Mouse (Mus musculus) ES-E14 (cell line): Measurements from ENCODE around the gene Ren1. TPM values are rescaled to one million over a fixed set of nuclear protein-coding genes. Genes with fewer than 3 reads are reported as not detected.

Experiments used
- DNase-seq: peaks from one replicate; pipeline ENCODE4 v3.0.0-alpha.2; 2013; ENCODE audit warnings: low read depth, low spot score
- H3K27ac ChIP-seq: 2 replicates; pipeline ENCODE4 v1.5.1; 2012; ENCODE audit warnings: low read depth, mild to moderate bottlenecking, low read length, moderate library complexity, mixed read lengths; ENCODE audit not compliant: poor library complexity, insufficient read depth, severe bottlenecking
- H3K36me3 ChIP-seq: 2 replicates; pipeline ENCODE4 v1.6.1; 2012; ENCODE audit warnings: mild to moderate bottlenecking, low read length, moderate library complexity, mixed read lengths; ENCODE audit not compliant: control insufficient read depth, poor library complexity, insufficient read depth, severe bottlenecking
- H3K4me1 ChIP-seq, 2 experiments: fragments of 150-350 bp in 1 of 2; sonication (generic) in 1 of 2; 2 replicates each; pipeline ENCODE4 v1.6.1; 2012; ENCODE audit warnings: low read length in 2 of 2, mild to moderate bottlenecking in 1 of 2, mixed read lengths in 1 of 2; ENCODE audit not compliant: control insufficient read depth in 2 of 2, insufficient read depth in 2 of 2, poor library complexity in 1 of 2
- H3K4me3 ChIP-seq, 2 experiments: fragments of 150-350 bp in 1 of 2; sonication (generic) in 1 of 2; 2 replicates each; pipeline ENCODE4 v1.5.1; 2012; ENCODE audit warnings: low read length in 2 of 2, low read depth in 1 of 2, mild to moderate bottlenecking in 1 of 2, mixed read lengths in 1 of 2; ENCODE audit not compliant: insufficient read depth in 1 of 2, poor library complexity in 1 of 2, severe bottlenecking in 1 of 2
- H3K9ac ChIP-seq: 2 replicates; pipeline ENCODE4 v1.6.1; 2012; ENCODE audit warnings: low read depth, mild to moderate bottlenecking, low read length, mixed read lengths; ENCODE audit not compliant: poor library complexity, insufficient read depth, severe bottlenecking
- H3K9me3 ChIP-seq: fragments of 150-350 bp; sonication (generic); 2 replicates; pipeline ENCODE4 v1.6.1; 2012; ENCODE audit warnings: low read depth, mild to moderate bottlenecking, low read length; ENCODE audit not compliant: control insufficient read depth, insufficient read depth
- CHD2 ChIP-seq: IDR thresholded peaks from 2 replicates; pipeline ENCODE4 v1.6.1; 2014; ENCODE audit warnings: mild to moderate bottlenecking, low read depth, low read length, inconsistent platforms
- HCFC1 ChIP-seq: IDR thresholded peaks from 2 replicates; pipeline ENCODE4 v1.6.1; 2012; ENCODE audit warnings: low read length, inconsistent platforms, borderline replicate concordance; ENCODE audit not compliant: insufficient read depth
- MAFK ChIP-seq: IDR thresholded peaks from 2 replicates; pipeline ENCODE4 v1.6.1; 2014; ENCODE audit warnings: mild to moderate bottlenecking, low read depth, low read length, inconsistent platforms; ENCODE audit not compliant: insufficient read depth
- ZC3H11A ChIP-seq: IDR thresholded peaks from 2 replicates; pipeline ENCODE4 v1.6.1; 2012; ENCODE audit warnings: low read depth, mild to moderate bottlenecking, inconsistent platforms, low read length, borderline replicate concordance
- ZNF384 ChIP-seq: IDR thresholded peaks from 2 replicates; pipeline ENCODE4 v1.6.1; 2012; ENCODE audit warnings: low read depth, low read length, inconsistent platforms
- in situ Hi-C, 2 experiments: fragments of 600-800 bp; cut with MboI; formaldehyde crosslinking; loops; one replicate each; pipeline ENCODE4 v1.15.1; 2025; ENCODE audit warnings: low sequenced_read_pairs in 2 of 2, inconsistent platforms in 1 of 2; ENCODE audit not compliant: unreplicated experiment in 2 of 2
- total RNA-seq: library from RNA; depleted of rRNA; stranded (reverse); fragments of 300-350 nt; gene quantifications from 2 replicates; pipeline ENCODE4 v1.2.3, GENCODE M21; 2012

The Ren1 gene
- total RNA-seq, 1 experiment = 0.67 TPM

GRCm38 (mm10) chr1:133346531-133346930, 3.8 kb upstream of the Ren1 start:
- in situ Hi-C loops = no loop called here
- no peak for TF ChIP-seq CHD2
- TF ChIP-seq ZC3H11A = no peak
- TF ChIP-seq MAFK = no peak
- TF ChIP-seq HCFC1 = no peak
- TF ChIP-seq ZNF384 = no peak
- no peaks in the 10 kb centered on the region for H3K36me3 ChIP-seq
- H3K9ac ChIP-seq = no peak overlapping the region
- no peak overlapping the region for H3K4me3 ChIP-seq
- H3K27ac ChIP-seq = no peak overlapping the region
- H3K9me3 ChIP-seq = no peaks in the 10 kb centered on the region
- peaks cover 0 to 6% of the 10 kb centered on the region in 2 experiments; a peak in 2 of 4 replicates for H3K4me1 ChIP-seq
- no peak for DNase-seq

- no peak overlapping the region for H3K27ac ChIP-seq
- in situ Hi-C loops = no loop called here
- H3K36me3 ChIP-seq = no peaks in the 10 kb centered on the region
- H3K9me3 ChIP-seq = no peaks in the 10 kb centered on the region
- H3K4me3 ChIP-seq = no peak overlapping the region
- DNase-seq = no peak
- H3K4me1 ChIP-seq = peaks cover 0 to 6% of the 10 kb centered on the region in 2 experiments; a peak in 1 of 4 replicates
- TF ChIP-seq ZNF384 (no peak), ZC3H11A (no peak), MAFK (no peak), HCFC1 (no peak), CHD2 (no peak)
- H3K9ac ChIP-seq = no peak overlapping the region
These were observed 3.1 kb upstream of the Ren1 start for GRCm38 (mm10) chr1:133347226-133347625.

GRCm38 (mm10) chr1:133347693-133348520, 2.4 kb upstream of the Ren1 start:
- TF ChIP-seq MAFK = peak; percentile 16; the same call in 1 of the 2 replicates
- no peak for TF ChIP-seq ZC3H11A
- Histone ChIP-seq H3K9me3 (no peaks in the 10 kb centered on the region), H3K36me3 (no peaks in the 10 kb centered on the region), H3K4me3 (no peak overlapping the region), H3K4me1 (peaks cover 0 to 6% of the 10 kb centered on the region in 2 experiments; a peak in 1 of 4 replicates), H3K9ac (no peak overlapping the region), H3K27ac (no peak overlapping the region)
- in situ Hi-C loops = no loop called here
- no peak for DNase-seq

- in situ Hi-C loops = loop anchor here (5.0 to 25.0 kb wide), 3 partner anchors 34 to 189 kb away; partner anchors contain the start of gene Plekha6 (in 1 of the 2)
- Histone ChIP-seq H3K27ac (no peak overlapping the region), H3K9ac (no peak overlapping the region), H3K4me3 (no peak overlapping the region), H3K4me1 (peaks cover 0 to 9% of the 10 kb centered on the region in 2 experiments; a peak in 1 of 4 replicates), H3K36me3 (no peaks in the 10 kb centered on the region), H3K9me3 (no peaks in the 10 kb centered on the region)
- DNase-seq = no peak
- TF ChIP-seq ZC3H11A (no peak), CHD2 (no peak), HCFC1 (no peak), MAFK (no peak), ZNF384 (no peak)
These were observed 1.5 kb downstream of the Ren1 start for GRCm38 (mm10) chr1:133351762-133352161.
